In the genomic region with DNA sequence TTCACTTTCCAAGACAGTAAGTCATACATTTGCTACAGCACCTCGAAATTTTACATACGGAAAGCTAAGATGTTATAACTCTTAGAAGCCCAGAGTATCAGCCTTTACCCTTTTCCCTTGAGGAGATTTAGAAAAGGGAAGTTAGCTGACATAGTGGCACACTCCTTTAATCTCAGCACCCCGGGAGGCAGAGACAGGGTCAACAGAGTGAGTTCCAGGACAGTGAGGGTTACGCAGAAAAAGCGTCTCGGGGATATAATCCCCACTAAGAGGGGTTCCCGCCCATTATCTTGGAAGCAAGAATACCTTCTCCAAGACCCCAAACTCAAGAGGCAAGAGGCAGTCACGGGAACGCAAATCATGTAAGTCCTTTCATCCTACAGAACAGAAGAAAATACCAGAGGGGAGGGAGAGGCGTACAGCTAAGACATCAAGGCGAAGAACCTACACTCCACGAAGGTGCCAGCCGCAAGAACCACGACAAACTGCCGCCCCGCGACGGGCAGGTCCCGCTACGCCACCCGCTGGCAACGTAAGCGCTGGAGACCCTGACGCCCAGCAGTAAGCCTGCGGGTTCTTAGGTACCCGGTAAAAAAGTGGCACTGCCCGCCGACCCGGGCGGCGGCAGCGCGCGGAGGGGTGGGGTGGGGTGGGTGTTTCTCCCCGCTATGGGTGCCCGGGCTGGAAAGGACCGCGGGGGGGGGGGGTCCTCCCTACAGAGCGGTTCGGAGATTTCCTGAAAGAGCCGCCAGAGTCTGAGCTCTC, we compare ENCODE assay signal across 8 mouse cellular contexts. TPM values are rescaled to one million over a fixed set of nuclear protein-coding genes. Genes with fewer than 3 reads are reported as not detected.
DNase-seq lines count a peak whose midpoint lies in the region; ATAC-seq and TF ChIP-seq lines count a peak whose summit lies in the region.

No protein-coding gene starts in this region.

- 3% methylated on average over 41 of the region's 41 CpGs for WGBS in heart, embryonic 15.5 days
- 4% methylated on average over 33 of the region's 41 CpGs for WGBS in lung, postnatal 0 days

- H3K27me3 ChIP-seq in C2C12 (ENCODE audit: control insufficient read depth, insufficient read depth, insufficient read length): no peaks in the 10 kb centered on the region
- no peaks in the 10 kb centered on the region for H3K27me3 ChIP-seq in heart, embryonic 15.5 days
- no peaks in the 10 kb centered on the region for H3K27me3 ChIP-seq in lung, postnatal 0 days (replicated peaks; ENCODE audit: insufficient read depth, low read length)

- H3K36me3 ChIP-seq in C2C12 (ENCODE audit: control insufficient read depth, insufficient read depth): peaks cover 12% of the 10 kb centered on the region
- H3K36me3 ChIP-seq in heart, embryonic 15.5 days: peaks cover 11% of the 10 kb centered on the region; the same call in 1 of the 2 replicates
- no peaks in the 10 kb centered on the region for H3K36me3 ChIP-seq in lung, postnatal 0 days (ENCODE audit: insufficient read depth, low read length)

- H3K4me2 ChIP-seq in heart, embryonic 15.5 days: peak overlapping the region; percentile 78
- peak overlapping the region; percentile 73 for H3K4me2 ChIP-seq in lung, postnatal 0 days (replicated peaks; ENCODE audit: low read depth, low read length)

- peak; percentile 44 for DNase-seq in R1 (ENCODE audit: low read depth, low spot score)
- peak; percentile 56 for DNase-seq in kidney, postnatal 10 days
- DNase-seq in lung, postnatal 0 days (ENCODE audit: low spot score): peak; percentile 29
- peak; percentile 6 for DNase-seq in retina, postnatal 7 days (ENCODE audit: low read depth, low spot score)
- DNase-seq in urinary bladder, postnatal 25 days (ENCODE audit: low spot score): peak; percentile 29

- no peak for TF ChIP-seq POLR2A in cortical plate, adult 2 months (IDR thresholded peaks at IDR 0.05; ENCODE audit: extremely low read depth, insufficient read depth, low read length)

- H3K79me3 ChIP-seq in C2C12 (ENCODE audit: low read depth): peaks cover 51% of the 10 kb centered on the region

- H3K27ac ChIP-seq in cortical plate, adult 2 months (ENCODE audit: insufficient read depth, low read length): peak overlapping the region; percentile 77; the same call in 1 of the 2 replicates
- H3K27ac ChIP-seq in heart, embryonic 15.5 days: peak overlapping the region; percentile 87
- peak overlapping the region; percentile 91 for H3K27ac ChIP-seq in lung, postnatal 0 days (ENCODE audit: low read length)

- peak overlapping the region; percentile 97 for H3K4me3 ChIP-seq in C2C12 (ENCODE audit: insufficient read depth, poor library complexity, severe bottlenecking)
- peak overlapping the region; percentile 59 for H3K4me3 ChIP-seq in cortical plate, adult 2 months (ENCODE audit: insufficient read depth, low read length)
- H3K4me3 ChIP-seq in heart, embryonic 15.5 days: peak overlapping the region; percentile 92
- H3K4me3 ChIP-seq in lung, postnatal 0 days (ENCODE audit: low read depth, low read length): peak overlapping the region; percentile 100

- peak overlapping the region; percentile 99 for H3ac ChIP-seq in C2C12 (ENCODE audit: control insufficient read depth, insufficient read length, low read depth)

- no peak for TF ChIP-seq EP300 in lung, postnatal 0 days (IDR thresholded peaks at IDR 0.05)

- peak; percentile 34; the same call in 1 of the 2 replicates for ATAC-seq in heart, embryonic 15.5 days (replicated peaks; ENCODE audit: insufficient number of reproducible peaks, insufficient read depth, low FRiP score, low read depth)
- peak; percentile 52 for ATAC-seq in lung, postnatal 0 days

- peaks cover 5% of the 10 kb centered on the region; the same call in 1 of the 2 replicates for H3K4me1 ChIP-seq in cortical plate, adult 2 months (ENCODE audit: control insufficient read depth, insufficient read depth, low read length)
- peaks cover 18% of the 10 kb centered on the region for H3K4me1 ChIP-seq in heart, embryonic 15.5 days (replicated peaks)
- peaks cover 9% of the 10 kb centered on the region for H3K4me1 ChIP-seq in lung, postnatal 0 days (ENCODE audit: insufficient read depth, low read depth, low read length)

- peaks cover 58% of the 10 kb centered on the region for H3K79me2 ChIP-seq in C2C12 (ENCODE audit: control insufficient read depth, insufficient read depth)

- H3K9me3 ChIP-seq in heart, embryonic 15.5 days (replicated peaks): no peaks in the 10 kb centered on the region
- no peaks in the 10 kb centered on the region for H3K9me3 ChIP-seq in lung, postnatal 0 days (ENCODE audit: low read length)

- TF ChIP-seq CTCF in C2C12 (IDR thresholded peaks at IDR 0.05; ENCODE audit: control insufficient read depth, insufficient read depth, insufficient read length): peak; percentile 28
- TF ChIP-seq CTCF in cortical plate, adult 2 months (IDR thresholded peaks at IDR 0.05; ENCODE audit: extremely low read depth, insufficient read depth, low read length): no peak
- peak; percentile 50 for TF ChIP-seq CTCF in lung, postnatal 0 days (IDR thresholded peaks at IDR 0.05)

- H3K9ac ChIP-seq in heart, embryonic 15.5 days: peak overlapping the region; percentile 95
- peak overlapping the region; percentile 96 for H3K9ac ChIP-seq in lung, postnatal 0 days (replicated peaks; ENCODE audit: low read depth)

TF ChIP-seq in C2C12, 6 proteins besides CTCF, POLR2A, EP300 and RAD21:
- no peak for TF ChIP-seq MYOG (IDR thresholded peaks at IDR 0.05; ENCODE audit: control insufficient read depth, extremely low read depth, insufficient read length)
- no peak for TF ChIP-seq CEBPB (IDR thresholded peaks at IDR 0.05; ENCODE audit: low read depth)
- TF ChIP-seq FOSL1 (IDR thresholded peaks at IDR 0.05; ENCODE audit: insufficient read depth, low read length, poor library complexity, severe bottlenecking): no peak
- TF ChIP-seq MYOD1 (IDR thresholded peaks at IDR 0.05; ENCODE audit: control insufficient read depth, insufficient read length, low read depth): no peak
- no peak for TF ChIP-seq USF1 (IDR thresholded peaks at IDR 0.05; ENCODE audit: low read depth)
- TF ChIP-seq MAX (IDR thresholded peaks at IDR 0.05): no peak

RNA-seq across cellular contexts. Expression of a gene that starts 0.7 kb away (rescaled TPM):
- 60.9 TPM for polyA plus RNA-seq in C2C12 (2012; fragmentation: generic; extraction: Trizol)
- polyA plus RNA-seq in cortical plate, adult 2 months (2012; rRNA removed): 75.7 and 85.8 TPM in 2 replicates
- 62.9 and 73.6 TPM in 2 replicates for polyA plus RNA-seq in heart, embryonic 15.5 days (2015; fragmentation: Nextera tagmentation; extraction: Ambion mirVana)
- 62.2 and 63.0 TPM in 2 replicates for polyA plus RNA-seq in lung, postnatal 0 days (2015; fragmentation: Nextera tagmentation; extraction: Ambion mirVana)

RNA-seq across cellular contexts. Expression of a gene that starts 34.5 kb away (rescaled TPM):
- 0.41 TPM for polyA plus RNA-seq in C2C12 (2012; fragmentation: generic; extraction: Trizol)
- polyA plus RNA-seq in cortical plate, adult 2 months (2012; rRNA removed): 31.1 and 33.7 TPM in 2 replicates
- 6.2 and 7.0 TPM in 2 replicates for polyA plus RNA-seq in heart, embryonic 15.5 days (2015; fragmentation: Nextera tagmentation; extraction: Ambion mirVana)
- polyA plus RNA-seq in lung, postnatal 0 days (2015; fragmentation: Nextera tagmentation; extraction: Ambion mirVana): 4.0 and 5.6 TPM in 2 replicates

Comparison
In these comparisons a context has a peak if more than half of its experiments do, and no peak if none do; other contexts are left out.
1. Peak in every context shown above with its lines: DNase-seq, ATAC-seq, H3K4me3 ChIP-seq and H3K27ac ChIP-seq.
2. DNase-seq: peak in every context shown above with its lines; median percentile 56 in kidney, postnatal 10 days; 44 in R1; 29 in lung, postnatal 0 days; 29 in urinary bladder, postnatal 25 days; 6 in retina, postnatal 7 days.